Mouse (Mus musculus): ENCODE measurements around the gene Gm765.

Gene Gm765

GRCm38 (mm10) chr6:98342654-98343053 lies at the start of gene Gm765:
Gene Gm765 (minus strand): TSS chr6:98342754.
- DNase-seq (ENCODE audit: low read depth in 1 of 2, low spot score in 2 of 2) = no peak

- DNase-seq (ENCODE audit: low read depth in 1 of 2, low spot score in 2 of 2) = no peak
Measured at GRCm38 (mm10) chr6:98385487-98385886, 42.9 kb upstream of the Gm765 start.

- DNase-seq (ENCODE audit: low read depth in 1 of 2, low spot score in 2 of 2) = no peak
Measured at GRCm38 (mm10) chr6:98384431-98384830, 41.9 kb upstream of the Gm765 start.

- DNase-seq (ENCODE audit: low read depth in 1 of 2, low spot score in 2 of 2) = no peak
Measured at GRCm38 (mm10) chr6:98383411-98383810, 40.9 kb upstream of the Gm765 start.

GRCm38 (mm10) chr6:98366199-98366598 lies 23.6 kb upstream of the Gm765 start:
- DNase-seq (ENCODE audit: low read depth in 1 of 2, low spot score in 2 of 2) = no peak

- DNase-seq (ENCODE audit: low read depth in 1 of 2, low spot score in 2 of 2) = no peak
Measured at GRCm38 (mm10) chr6:98355271-98355670, 12.7 kb upstream of the Gm765 start.

- DNase-seq (ENCODE audit: low read depth in 1 of 2, low spot score in 2 of 2) = no peak
Measured at GRCm38 (mm10) chr6:98353285-98353684, 10.7 kb upstream of the Gm765 start.

- DNase-seq (ENCODE audit: low read depth in 1 of 2, low spot score in 2 of 2) = peak; percentile 0 to 4
Measured at GRCm38 (mm10) chr6:98332714-98333113, 9.8 kb downstream of the Gm765 start.

- DNase-seq (ENCODE audit: low read depth in 1 of 2, low spot score in 2 of 2) = no peak
Measured at GRCm38 (mm10) chr6:98311659-98312058, 30.9 kb downstream of the Gm765 start.

GRCm38 (mm10) chr6:98307647-98308046 lies 34.9 kb downstream of the Gm765 start:
- no peak for DNase-seq (ENCODE audit: low read depth in 1 of 2, low spot score in 2 of 2)

GRCm38 (mm10) chr6:98307159-98307558 lies 35.4 kb downstream of the Gm765 start:
- no peak for DNase-seq (ENCODE audit: low read depth in 1 of 2, low spot score in 2 of 2)

GRCm38 (mm10) chr6:98292064-98292463 lies 50.5 kb downstream of the Gm765 start:
- no peak for DNase-seq (ENCODE audit: low read depth in 1 of 2, low spot score in 2 of 2)

GRCm38 (mm10) chr6:98288316-98288715 lies 54.2 kb downstream of the Gm765 start:
- DNase-seq (ENCODE audit: low read depth in 1 of 2, low spot score in 2 of 2) = no peak

GRCm38 (mm10) chr6:98287521-98287920 lies 55.0 kb downstream of the Gm765 start:
- DNase-seq (ENCODE audit: low read depth in 1 of 2, low spot score in 2 of 2) = no peak

GRCm38 (mm10) chr6:98285190-98285589 lies 57.4 kb downstream of the Gm765 start:
- DNase-seq (ENCODE audit: low read depth in 1 of 2, low spot score in 2 of 2) = no peak

- no peak for DNase-seq (ENCODE audit: low read depth in 1 of 2, low spot score in 2 of 2)
Measured at GRCm38 (mm10) chr6:98282791-98283190, 59.8 kb downstream of the Gm765 start.

GRCm38 (mm10) chr6:98271553-98271952 lies 71.0 kb downstream of the Gm765 start:
- peak in 1 of 2 experiments; percentile 14 for DNase-seq (ENCODE audit: low read depth in 1 of 2, low spot score in 2 of 2)

- no peak for DNase-seq (ENCODE audit: low read depth in 1 of 2, low spot score in 2 of 2)
Measured at GRCm38 (mm10) chr6:98262961-98263360, 79.6 kb downstream of the Gm765 start.

GRCm38 (mm10) chr6:98259016-98259415 lies 83.5 kb downstream of the Gm765 start:
- no peak for DNase-seq (ENCODE audit: low read depth in 1 of 2, low spot score in 2 of 2)

GRCm38 (mm10) chr6:98246449-98246848 lies 96.1 kb downstream of the Gm765 start:
- DNase-seq (ENCODE audit: low read depth in 1 of 2, low spot score in 2 of 2) = no peak

- DNase-seq (ENCODE audit: low read depth in 1 of 2, low spot score in 2 of 2) = no peak
Measured at GRCm38 (mm10) chr6:98243186-98243585, 99.4 kb downstream of the Gm765 start.

GRCm38 (mm10) chr6:98240561-98241272 lies 101.8 kb downstream of the Gm765 start:
- DNase-seq (ENCODE audit: low read depth in 1 of 2, low spot score in 2 of 2) = no peak

- DNase-seq (ENCODE audit: low read depth in 1 of 2, low spot score in 2 of 2) = no peak
Measured at GRCm38 (mm10) chr6:98234097-98234496, 108.5 kb downstream of the Gm765 start.
